Mouse (Mus musculus) brain, embryonic 14.5 days (tissue): ENCODE measurements around the gene Siglece.

Experiments
- CTCF ChIP-seq: fragments of 200-500 bp; IDR thresholded peaks from 2 replicates; pipeline ENCODE4 v1.5.1; 2012; ENCODE audit warnings: inconsistent platforms, mild to moderate bottlenecking, moderate library complexity, borderline replicate concordance; ENCODE audit not compliant: insufficient read depth, insufficient read length; ENCODE audit errors: extremely low read depth
- POLR2A ChIP-seq: fragments of 200-500 bp; IDR thresholded peaks from 2 replicates; pipeline ENCODE4 v1.6.1; 2012; ENCODE audit warnings: mild to moderate bottlenecking, inconsistent platforms, borderline replicate concordance; ENCODE audit not compliant: poor library complexity, insufficient read depth, insufficient read length, severe bottlenecking; ENCODE audit errors: extremely low read depth

GRCm38 (mm10) chr7:43625794-43626422, 34.1 kb downstream of the Siglece start:
- TF ChIP-seq CTCF, result no peak
- no peak for TF ChIP-seq POLR2A
